Mouse (Mus musculus): ENCODE measurements around the gene Cux2.

- no peak for TF ChIP-seq E2F4 (IDR thresholded peaks at IDR 0.05; ENCODE audit: insufficient read depth)
- TF ChIP-seq POLR2A (IDR thresholded peaks at IDR 0.05; ENCODE audit: insufficient read length, low read depth), result no peak
- no peak for TF ChIP-seq MAX (IDR thresholded peaks at IDR 0.05; ENCODE audit: low read depth)
- TF ChIP-seq TCF12 (IDR thresholded peaks at IDR 0.05; ENCODE audit: insufficient read depth, poor library complexity, severe bottlenecking), result no peak
- no peak for TF ChIP-seq POLR2AphosphoS2 (IDR thresholded peaks at IDR 0.05; ENCODE audit: insufficient read length, low read depth)
- no peak for TF ChIP-seq USF1 (IDR thresholded peaks at IDR 0.05; ENCODE audit: low read depth)
- no peak for TF ChIP-seq MYOD1 (IDR thresholded peaks at IDR 0.05; ENCODE audit: control insufficient read depth in 1 of 3, insufficient read length in 2 of 3, low read depth in 2 of 3)
Observed at GRCm38 (mm10) chr5:122080930-122081329, 31.0 kb upstream of the Cux2 start.

Measured in myocyte (in vitro differentiated cells).